Mouse (Mus musculus): ENCODE measurements around the gene Tsen34. TPM values are rescaled to one million over a fixed set of nuclear protein-coding genes. Genes with fewer than 3 reads are reported as not detected.
"Not testable (repeated sequence)": the region's sequence is repeated elsewhere in the genome, so short reads cannot be mapped to it uniquely, and the experiment has no call there.

Tsen34 gene
- total RNA-seq, 2 experiments from 2014 or later, result 6.6 to 10.3 TPM

- ATAC-seq (replicated peaks; ENCODE audit: low FRiP score, low TSS enrichment, poor library complexity, severe bottlenecking), result peak; percentile 27
Measured at GRCm38 (mm10) chr7:3709000-3709399, 16.3 kb downstream of the Tsen34 start.

DNA sequence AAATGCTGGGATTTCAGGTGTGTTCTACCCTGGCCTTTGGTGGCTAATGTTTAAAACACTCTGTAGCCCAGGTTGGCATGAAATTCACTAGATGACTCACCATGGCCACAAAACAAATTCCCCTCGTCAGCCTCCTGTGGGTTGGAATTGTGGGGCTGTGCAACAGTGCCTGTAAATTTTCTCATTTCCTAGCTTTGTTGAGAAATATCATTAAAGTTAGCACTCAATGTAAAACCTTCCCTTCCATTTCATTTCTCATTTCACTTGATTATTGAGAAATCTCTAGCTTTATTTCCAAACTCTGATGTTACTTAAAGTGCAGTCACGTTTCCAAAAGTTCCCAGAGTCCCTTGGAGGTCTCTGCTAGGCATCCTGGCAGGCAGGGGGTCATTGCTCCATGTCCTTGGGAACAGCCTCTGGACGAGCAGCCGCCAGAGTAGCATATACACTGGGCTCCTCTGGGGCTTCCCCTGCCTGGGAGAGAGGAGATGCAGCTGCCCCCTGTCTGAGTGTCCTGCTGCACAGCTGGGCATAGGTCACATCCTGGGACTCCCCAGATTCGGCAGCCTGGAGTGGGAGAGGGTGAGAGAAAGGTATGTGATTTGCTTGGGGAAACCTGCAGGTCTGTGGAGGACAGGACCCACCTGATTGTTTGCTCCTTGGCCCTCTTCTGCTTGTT is 19.7 kb downstream of the Tsen34 start:
- no peak for ATAC-seq (replicated peaks; ENCODE audit: low FRiP score, low TSS enrichment, poor library complexity, severe bottlenecking)

GRCm38 (mm10) chr7:3715249-3715648 is 22.6 kb downstream of the Tsen34 start:
- ATAC-seq (replicated peaks; ENCODE audit: low FRiP score, low TSS enrichment, poor library complexity, severe bottlenecking), result no peak

DNA sequence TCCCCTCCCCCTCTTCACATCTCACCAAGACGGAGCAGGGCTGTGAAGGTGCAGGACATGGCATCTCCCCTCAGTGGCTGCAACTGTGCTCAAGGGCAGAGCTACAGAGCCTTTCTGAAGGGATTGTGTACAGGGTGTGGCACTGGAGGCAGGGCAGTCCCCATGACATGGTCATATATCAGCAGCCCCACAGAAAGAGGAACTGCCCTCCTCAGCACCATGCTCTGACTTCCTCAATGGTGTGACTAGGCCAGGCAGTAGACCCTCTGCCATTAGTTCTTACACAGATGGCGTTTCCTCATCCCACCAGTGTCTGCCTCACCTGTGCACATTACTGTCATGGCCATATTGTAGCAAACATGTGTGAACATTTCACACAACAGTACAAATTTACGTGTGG is 27.6 kb downstream of the Tsen34 start, which contains the start of gene Pirb:
TSS of gene Pirb (minus strand) at position 124 of the 400 bp plus-strand sequence.
- not testable (repeated sequence) for ATAC-seq (replicated peaks; ENCODE audit: low FRiP score, low TSS enrichment, poor library complexity, severe bottlenecking)

GRCm38 (mm10) chr7:3725459-3725858 is 32.8 kb downstream of the Tsen34 start:
- not testable (repeated sequence) for ATAC-seq (replicated peaks; ENCODE audit: low FRiP score, low TSS enrichment, poor library complexity, severe bottlenecking)

DNA sequence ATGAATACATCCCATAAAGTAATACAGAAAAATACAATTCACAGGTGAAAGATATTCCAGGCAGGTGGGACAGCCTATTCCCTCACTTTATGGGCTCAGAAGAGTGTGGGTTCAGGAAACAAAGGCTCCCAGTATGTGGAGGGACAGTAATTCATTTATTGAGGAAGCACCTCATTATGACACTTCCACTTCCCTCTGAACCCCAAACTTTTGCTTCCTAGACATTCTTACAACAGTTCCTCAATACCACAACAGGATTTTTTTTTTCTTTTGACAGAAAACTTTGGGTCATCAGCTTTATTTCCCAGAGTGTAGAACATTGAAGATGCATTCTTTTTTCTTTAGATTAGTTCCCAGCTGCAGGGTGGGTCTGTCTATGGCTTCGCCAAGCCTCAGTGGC is 40.0 kb downstream of the Tsen34 start:
- not testable (repeated sequence) for ATAC-seq (replicated peaks; ENCODE audit: low FRiP score, low TSS enrichment, poor library complexity, severe bottlenecking)

Other genes starting within 250 kb of the Tsen34 start
- 1.2 TPM in 1 of 2 replicates, not detected in the other for gene Tarm1, start 190.2 kb upstream of the Tsen34 start, total RNA-seq (2014; fragmentation: Nextera tagmentation)
- gene Tarm1, start 190.2 kb upstream of the Tsen34 start, total RNA-seq (2017), result 0.19 TPM in 1 of 2 replicates, not detected in the other
- gene Oscar, start 76.7 kb upstream of the Tsen34 start, total RNA-seq (2014; fragmentation: Nextera tagmentation), result not detected in 2 replicates
- gene Oscar, start 76.7 kb upstream of the Tsen34 start, total RNA-seq (2017), result not detected in 2 replicates
- gene Ndufa3, start 75.5 kb upstream of the Tsen34 start, total RNA-seq (2014; fragmentation: Nextera tagmentation), result 427 and 468 TPM in 2 replicates
- gene Ndufa3, start 75.5 kb upstream of the Tsen34 start, total RNA-seq (2017), result 170 and 216 TPM in 2 replicates
- 17.6 and 26.3 TPM in 2 replicates for gene Tfpt, start 62.9 kb upstream of the Tsen34 start, total RNA-seq (2014; fragmentation: Nextera tagmentation)
- gene Tfpt, start 62.9 kb upstream of the Tsen34 start, total RNA-seq (2017), result 38.1 and 45.9 TPM in 2 replicates
- 53.7 and 61.4 TPM in 2 replicates for gene Prpf31, start 62.9 kb upstream of the Tsen34 start, total RNA-seq (2014; fragmentation: Nextera tagmentation)
- 125 and 128 TPM in 2 replicates for gene Prpf31, start 62.9 kb upstream of the Tsen34 start, total RNA-seq (2017)
- gene Cnot3, start 47.6 kb upstream of the Tsen34 start, total RNA-seq (2014; fragmentation: Nextera tagmentation), result 117 and 166 TPM in 2 replicates
- 21.2 and 47.8 TPM in 2 replicates for gene Cnot3, start 47.6 kb upstream of the Tsen34 start, total RNA-seq (2017)
- 5.5 and 8.1 TPM in 2 replicates for gene Leng1, start 27.0 kb upstream of the Tsen34 start, total RNA-seq (2014; fragmentation: Nextera tagmentation)
- 7.1 and 15.2 TPM in 2 replicates for gene Leng1, start 27.0 kb upstream of the Tsen34 start, total RNA-seq (2017)
- gene Tmc4, start 15.3 kb upstream of the Tsen34 start, total RNA-seq (2014; fragmentation: Nextera tagmentation), result 10.8 and 19.5 TPM in 2 replicates
- gene Tmc4, start 15.3 kb upstream of the Tsen34 start, total RNA-seq (2017), result 1.7 and 8.6 TPM in 2 replicates
- 20.2 and 26.7 TPM in 2 replicates for gene Mboat7, start 660 bp downstream of the Tsen34 start, total RNA-seq (2014; fragmentation: Nextera tagmentation)
- gene Mboat7, start 660 bp downstream of the Tsen34 start, total RNA-seq (2017), result 8.5 and 18.9 TPM in 2 replicates
- 3,542 and 4,029 TPM in 2 replicates for gene Rps9, start 11.1 kb downstream of the Tsen34 start, total RNA-seq (2014; fragmentation: Nextera tagmentation)
- 1,380 and 1,558 TPM in 2 replicates for gene Rps9, start 11.1 kb downstream of the Tsen34 start, total RNA-seq (2017)
- 0.69 TPM in 1 of 2 replicates, not detected in the other for gene Pirb, start 27.5 kb downstream of the Tsen34 start, total RNA-seq (2014; fragmentation: Nextera tagmentation)
- 1.5 TPM in 1 of 2 replicates, not detected in the other for gene Pirb, start 27.5 kb downstream of the Tsen34 start, total RNA-seq (2017)
- gene Gm15448, start 132.8 kb downstream of the Tsen34 start, total RNA-seq (2014; fragmentation: Nextera tagmentation), result not detected in 2 replicates
- gene Gm15448, start 132.8 kb downstream of the Tsen34 start, total RNA-seq (2017), result 1.4 TPM in 1 of 2 replicates, not detected in the other
- not detected in 2 replicates for gene Pira2, start 152.2 kb downstream of the Tsen34 start, total RNA-seq (2014; fragmentation: Nextera tagmentation)
- 0.19 TPM in 1 of 2 replicates, not detected in the other for gene Pira2, start 152.2 kb downstream of the Tsen34 start, total RNA-seq (2017)
- gene Gm14548, start 205.3 kb downstream of the Tsen34 start, total RNA-seq (2014; fragmentation: Nextera tagmentation), result not detected in 2 replicates
- not detected in 2 replicates for gene Gm14548, start 205.3 kb downstream of the Tsen34 start, total RNA-seq (2017)
- gene Lilra6, start 222.6 kb downstream of the Tsen34 start, total RNA-seq (2014; fragmentation: Nextera tagmentation), result 0.47 TPM in 1 of 2 replicates, not detected in the other
- not detected in 2 replicates for gene Lilra6, start 222.6 kb downstream of the Tsen34 start, total RNA-seq (2017)

All from megakaryocyte-erythroid progenitor cell, adult 5-6 weeks (primary cell).